Comparison of ENCODE assay signal across 9 mouse cellular contexts in genomic region chr11:52085857-52086203, GRCm38 (mm10). TPM values are rescaled to one million over a fixed set of nuclear protein-coding genes. Genes with fewer than 3 reads are reported as not detected.
DNase-seq lines count a peak whose midpoint lies in the region; ATAC-seq lines count a peak whose summit lies in the region.
"Had no signal": no experiment of that assay in that cellular context is flagged by ENCODE, and none has a peak within 500 bp of the region (broad histone marks: within the 10 kb centered on the region; RNA-seq: fewer than 3 reads in every experiment).

No protein-coding gene starts in this region.

- H3K27me3 ChIP-seq in heart, embryonic 14.5 days (ENCODE audit: control insufficient read depth, insufficient read depth, low read length), result no peaks in the 10 kb centered on the region
- H3K27me3 ChIP-seq in neural tube, embryonic 12.5 days (replicated peaks), result no peaks in the 10 kb centered on the region
- no peaks in the 10 kb centered on the region for H3K27me3 ChIP-seq in midbrain, embryonic 13.5 days

- no peaks in the 10 kb centered on the region for H3K9me3 ChIP-seq in heart, embryonic 14.5 days (ENCODE audit: control insufficient read depth, low read length)
- H3K9me3 ChIP-seq in neural tube, embryonic 12.5 days, result no peaks in the 10 kb centered on the region
- no peaks in the 10 kb centered on the region for H3K9me3 ChIP-seq in midbrain, embryonic 13.5 days

- H3K4me1 ChIP-seq in heart, embryonic 14.5 days (ENCODE audit: control insufficient read depth in 2 of 2, insufficient read depth in 2 of 2, low read length in 2 of 2), result peaks cover 17 to 25% of the 10 kb centered on the region in 2 experiments
- H3K4me1 ChIP-seq in neural tube, embryonic 12.5 days, result no peaks in the 10 kb centered on the region; the same call in 1 of the 2 replicates
- peaks cover 16% of the 10 kb centered on the region for H3K4me1 ChIP-seq in midbrain, embryonic 13.5 days (replicated peaks)

- H3K4me3 ChIP-seq in heart, embryonic 14.5 days (ENCODE audit: control insufficient read depth in 1 of 2, insufficient read depth in 1 of 2, low read depth in 1 of 2, low read length in 2 of 2), result no peak overlapping the region
- H3K4me3 ChIP-seq in neural tube, embryonic 12.5 days, result no peak overlapping the region
- no peak overlapping the region for H3K4me3 ChIP-seq in midbrain, embryonic 13.5 days (replicated peaks)

- DNase-seq in heart, adult 18-20 months, result no peak
- DNase-seq in neural tube, embryonic 10.5 days (ENCODE audit: extremely low spot score, low spot score), result no peak
- no peak for DNase-seq in adrenal gland, adult 8-10 months
- DNase-seq in spleen, postnatal 10 days (ENCODE audit: low spot score in 2 of 2), result no peak
- DNase-seq: lung, adult 2 months had no signal

- H3K27ac ChIP-seq in heart, embryonic 14.5 days (replicated peaks in 1 of 2; ENCODE audit: control insufficient read depth in 1 of 2, insufficient read depth in 1 of 2, low read depth in 2 of 2, low read length in 2 of 2), result peak overlapping the region; percentile 78 to 89
- H3K27ac ChIP-seq in neural tube, embryonic 12.5 days, result no peak overlapping the region
- peak overlapping the region; percentile 65 for H3K27ac ChIP-seq in midbrain, embryonic 13.5 days

- H3K4me2 ChIP-seq in heart, embryonic 14.5 days (ENCODE audit: low read length), result peak overlapping the region; percentile 45
- 0 out of 2 replicates have a peak overlapping the region, but pooled peaks have one; percentile 6 for H3K4me2 ChIP-seq in neural tube, embryonic 12.5 days (replicated peaks)
- H3K4me2 ChIP-seq in midbrain, embryonic 13.5 days (replicated peaks), result peak overlapping the region; percentile 2; the same call in 1 of the 2 replicates

- 64% methylated on average over 4 of the region's 4 CpGs for WGBS in heart, embryonic 14.5 days
- WGBS in neural tube, embryonic 12.5 days, result 73% methylated on average over 4 of the region's 4 CpGs
- 49% methylated on average over 4 of the region's 4 CpGs for WGBS in midbrain, embryonic 13.5 days

- peak overlapping the region; percentile 31; the same call in 1 of the 2 replicates for H3K9ac ChIP-seq in heart, embryonic 14.5 days (ENCODE audit: low read length)
- H3K9ac ChIP-seq in neural tube, embryonic 12.5 days, result no peak overlapping the region
- no peak overlapping the region for H3K9ac ChIP-seq in midbrain, embryonic 13.5 days (replicated peaks)

- no peak for ATAC-seq in heart, embryonic 14.5 days (ENCODE audit: insufficient number of reproducible peaks, insufficient read depth, low FRiP score, low read depth)
- ATAC-seq in neural tube, embryonic 12.5 days (ENCODE audit: low FRiP score, low read depth), result no peak
- ATAC-seq in midbrain, embryonic 13.5 days, result peak; percentile 63

- H3K36me3 ChIP-seq in heart, embryonic 14.5 days (ENCODE audit: control insufficient read depth, insufficient read depth, low read length), result no peaks in the 10 kb centered on the region
- H3K36me3 ChIP-seq in neural tube, embryonic 12.5 days, result no peaks in the 10 kb centered on the region
- H3K36me3 ChIP-seq in midbrain, embryonic 13.5 days, result no peaks in the 10 kb centered on the region

RNA-seq across cellular contexts. Expression of gene Ppp2ca, which starts 12.7 kb away (rescaled TPM):
- 81.1 and 86.7 TPM in 2 replicates for polyA plus RNA-seq in heart, embryonic 14.5 days (2014; fragmentation: Nextera tagmentation; extraction: Ambion mirVana)
- total RNA-seq in heart, adult 18-20 months (2021), result 10 to 100 TPM; 54.2 to 54.3 TPM
- 132 and 143 TPM in 2 replicates for polyA plus RNA-seq in neural tube, embryonic 12.5 days (2016; fragmentation: Nextera tagmentation; extraction: Ambion mirVana)
- 120 and 126 TPM in 2 replicates for polyA plus RNA-seq in midbrain, embryonic 13.5 days (2015; fragmentation: Nextera tagmentation; extraction: Ambion mirVana)
- total RNA-seq in adrenal gland, adult 8-10 months (2022), result 10 to 100 TPM; 67.9 to 74.5 (median 69.6) TPM

RNA-seq across cellular contexts. Expression of gene Olfr1373, which starts 59.5 kb away (rescaled TPM):
- polyA plus RNA-seq in heart, embryonic 14.5 days (2014; fragmentation: Nextera tagmentation; extraction: Ambion mirVana), result not detected in 2 replicates
- not detected for total RNA-seq in heart, adult 18-20 months (2021)
- polyA plus RNA-seq in neural tube, embryonic 12.5 days (2016; fragmentation: Nextera tagmentation; extraction: Ambion mirVana), result not detected in 2 replicates
- not detected in 2 replicates for polyA plus RNA-seq in midbrain, embryonic 13.5 days (2015; fragmentation: Nextera tagmentation; extraction: Ambion mirVana)
- total RNA-seq in adrenal gland, adult 8-10 months (2022), result not detected
- polyA plus RNA-seq: kidney, embryonic 14.5 days; lung, adult 2 months had no signal
